Mouse (Mus musculus) adrenal gland, postnatal 4 days (tissue): ENCODE results near the gene Plppr1. TPM values are rescaled to one million over a fixed set of nuclear protein-coding genes. Genes with fewer than 3 reads are reported as not detected.

Source experiments
- DNase-seq, 2 experiments: peaks; one replicate each; pipeline ENCODE4 v3.0.0; 2021 to 2022; ENCODE audit warnings: low spot score in 2 of 2, mixed read lengths in 2 of 2
- total RNA-seq, 2 experiments: library from RNA; stranded (reverse); gene quantifications; 2 replicates each; pipeline ENCODE4 v1.2.3; 2021

The Plppr1 gene
- total RNA-seq, 2 experiments from 2014 or later = 1.2 to 1.7 TPM

DNA sequence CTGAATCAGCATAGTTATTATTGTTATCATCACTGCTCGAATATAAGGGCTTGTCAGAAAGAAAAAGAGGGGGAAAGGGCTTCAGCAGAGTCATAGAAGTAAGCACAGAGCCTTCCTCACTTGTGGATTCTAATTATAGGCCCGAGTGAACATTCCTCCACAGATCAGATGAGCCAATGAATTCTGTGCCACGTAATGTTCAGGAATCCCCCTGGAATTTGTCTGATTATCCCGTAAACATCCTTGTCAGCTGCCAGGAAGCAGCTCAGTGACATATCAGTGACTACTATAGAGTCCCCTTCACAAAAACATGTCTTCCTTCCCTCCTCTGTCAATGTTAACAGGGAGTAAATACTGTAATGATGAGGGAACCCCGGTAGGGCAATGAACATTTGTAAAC lies 50.9 kb downstream of the Plppr1 start:
- DNase-seq = no peak

DNA sequence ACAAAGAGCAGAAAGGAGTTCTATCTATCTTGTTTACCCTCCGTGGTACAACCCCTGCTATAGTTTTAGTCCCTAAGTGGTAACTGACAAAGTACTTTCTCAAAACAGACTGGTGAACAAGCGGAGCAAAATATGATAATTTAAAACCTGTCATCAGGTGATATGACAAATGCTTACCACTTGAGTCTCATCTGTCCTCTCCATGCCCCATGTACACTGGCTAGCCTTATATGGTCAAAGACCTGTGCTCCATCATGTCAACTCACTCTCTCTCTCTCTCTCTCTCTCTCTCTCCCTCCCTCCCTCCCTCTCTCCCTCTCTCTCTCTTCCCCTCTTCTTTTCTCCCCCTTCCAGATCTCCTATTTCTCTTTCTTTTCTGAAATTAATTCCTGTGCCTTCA lies 59.8 kb downstream of the Plppr1 start:
- no peak for DNase-seq

DNA sequence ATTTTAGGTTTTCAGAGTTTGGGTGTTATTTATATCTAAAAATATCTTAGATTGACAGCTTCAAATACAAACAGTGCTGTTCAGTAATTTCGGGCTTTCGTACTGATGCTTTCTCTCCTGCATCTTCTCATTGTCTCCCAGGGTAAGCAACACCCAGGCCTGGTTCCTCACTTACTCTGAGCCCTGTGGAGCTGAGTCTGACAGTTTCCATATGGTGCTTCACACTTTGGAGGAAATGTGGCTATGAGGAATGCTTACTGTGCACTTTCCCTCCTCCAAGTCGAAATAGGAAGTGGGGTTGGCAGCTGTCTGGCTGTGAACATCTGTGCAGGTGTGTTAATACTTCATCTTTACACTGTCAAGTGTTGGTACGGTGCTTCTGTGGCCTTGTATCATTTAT lies 85.7 kb downstream of the Plppr1 start:
- DNase-seq = no peak

GRCm38 (mm10) chr4:49148775-49149174 lies 89.7 kb downstream of the Plppr1 start:
- DNase-seq = no peak

DNA sequence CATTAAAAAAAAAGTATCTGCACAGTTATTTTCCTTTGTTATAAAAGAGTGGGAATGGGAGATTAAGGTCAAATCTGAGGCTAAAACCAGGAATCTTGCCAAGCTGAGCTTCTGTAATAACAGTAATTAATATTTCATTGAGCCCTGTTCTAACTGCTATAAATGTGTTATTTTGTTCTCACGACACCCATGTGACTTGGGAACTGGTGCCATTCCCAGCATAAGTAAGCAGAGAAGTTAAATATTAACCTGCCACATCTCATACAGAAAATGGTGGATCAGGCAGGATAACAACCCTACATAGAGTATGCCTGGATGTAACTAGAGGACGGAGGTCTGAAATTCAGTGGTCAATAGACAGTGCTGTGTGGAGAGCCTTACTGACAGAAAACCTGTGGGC lies 90.2 kb downstream of the Plppr1 start:
- no peak for DNase-seq

DNA sequence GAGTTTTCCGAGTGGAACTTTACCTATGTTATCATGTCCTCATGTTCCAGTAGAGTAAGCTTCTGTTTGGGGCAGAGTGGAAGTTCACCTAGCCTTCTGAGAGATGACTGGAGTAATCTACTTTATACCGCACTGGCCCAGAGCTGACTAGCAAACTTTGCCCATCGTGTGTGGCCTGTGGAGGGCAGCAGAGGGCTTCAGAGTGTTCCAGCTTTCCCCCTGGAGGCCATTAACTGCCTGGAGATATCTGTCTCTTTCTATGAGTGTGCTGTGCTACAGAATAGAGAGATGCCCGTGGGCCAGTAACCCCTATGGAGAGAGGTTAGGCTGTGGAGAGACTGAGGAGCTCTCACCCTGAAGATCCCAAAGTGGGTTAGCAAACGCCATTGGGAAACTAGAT lies 94.8 kb downstream of the Plppr1 start:
- peak; percentile 3 to 5 for DNase-seq

DNA sequence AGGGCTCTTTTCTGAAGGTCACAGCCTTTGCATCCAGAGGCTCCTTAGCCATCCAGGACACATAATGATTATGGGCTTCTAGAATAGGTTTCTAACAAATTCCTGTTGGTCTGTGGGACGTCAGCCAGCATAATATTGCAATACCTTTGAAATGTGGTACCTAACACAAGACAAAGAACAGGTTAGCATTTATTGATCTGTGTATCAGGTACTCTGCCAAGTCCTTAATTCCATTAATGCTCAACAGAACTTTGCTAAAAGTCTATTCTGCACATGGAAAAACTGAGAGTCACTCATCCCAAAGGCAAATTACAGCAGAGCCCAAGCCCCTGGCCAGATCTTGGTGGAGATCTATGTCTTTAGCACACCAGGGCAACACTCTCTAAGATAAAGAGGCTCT lies 97.7 kb downstream of the Plppr1 start:
- no peak for DNase-seq

DNA sequence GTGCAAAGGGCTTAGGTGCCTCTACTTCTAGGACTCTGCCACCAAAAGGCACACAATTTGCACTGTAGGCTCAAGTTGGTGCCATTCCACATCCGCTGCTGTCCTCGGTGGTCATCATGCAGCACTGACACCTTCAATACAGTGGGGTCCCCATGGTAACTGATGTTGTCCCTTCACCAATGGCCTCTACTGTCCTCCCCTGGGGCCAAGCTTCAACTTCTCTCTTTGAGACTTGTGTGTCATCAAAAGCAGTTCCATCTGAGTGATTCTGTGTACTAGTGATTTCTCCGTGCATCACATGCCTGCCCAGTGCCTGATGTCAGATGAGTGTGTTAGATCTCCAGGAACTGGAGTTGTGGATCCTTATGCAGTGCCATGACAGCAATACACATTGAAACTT lies 104.2 kb downstream of the Plppr1 start:
- no peak for DNase-seq

GRCm38 (mm10) chr4:49166391-49166790 lies 107.3 kb downstream of the Plppr1 start:
- no peak for DNase-seq

DNA sequence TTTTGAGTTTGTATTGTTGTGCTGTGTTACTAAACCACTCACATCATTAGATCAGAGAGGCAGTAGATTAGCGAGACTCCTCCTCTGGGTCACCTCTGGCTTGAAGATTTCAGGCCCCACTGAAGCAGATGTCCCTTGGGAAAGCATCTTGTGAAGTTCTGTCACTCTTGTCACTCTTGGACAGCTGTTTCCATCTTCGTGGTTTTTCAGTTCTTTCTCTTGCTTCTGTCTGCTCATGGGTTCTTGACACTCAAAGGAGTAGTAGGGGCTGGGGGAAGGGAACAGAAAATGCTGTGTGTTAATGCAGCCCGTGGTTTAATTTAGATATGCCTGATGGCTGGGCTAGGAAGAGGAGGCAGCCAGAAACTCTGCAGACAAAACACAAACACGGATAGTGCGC lies 108.0 kb downstream of the Plppr1 start:
- no peak for DNase-seq

- DNase-seq = no peak
Measured at GRCm38 (mm10) chr4:49169498-49169897, 110.4 kb downstream of the Plppr1 start.

GRCm38 (mm10) chr4:49178101-49178500 lies 119.0 kb downstream of the Plppr1 start:
- DNase-seq = no peak

- DNase-seq = no peak
Measured at GRCm38 (mm10) chr4:49178891-49179290, 119.8 kb downstream of the Plppr1 start.

- no peak for DNase-seq
Measured at GRCm38 (mm10) chr4:49179471-49180181, 120.6 kb downstream of the Plppr1 start.

- DNase-seq = no peak
Measured at GRCm38 (mm10) chr4:49189991-49190526, 131.0 kb downstream of the Plppr1 start.

DNA sequence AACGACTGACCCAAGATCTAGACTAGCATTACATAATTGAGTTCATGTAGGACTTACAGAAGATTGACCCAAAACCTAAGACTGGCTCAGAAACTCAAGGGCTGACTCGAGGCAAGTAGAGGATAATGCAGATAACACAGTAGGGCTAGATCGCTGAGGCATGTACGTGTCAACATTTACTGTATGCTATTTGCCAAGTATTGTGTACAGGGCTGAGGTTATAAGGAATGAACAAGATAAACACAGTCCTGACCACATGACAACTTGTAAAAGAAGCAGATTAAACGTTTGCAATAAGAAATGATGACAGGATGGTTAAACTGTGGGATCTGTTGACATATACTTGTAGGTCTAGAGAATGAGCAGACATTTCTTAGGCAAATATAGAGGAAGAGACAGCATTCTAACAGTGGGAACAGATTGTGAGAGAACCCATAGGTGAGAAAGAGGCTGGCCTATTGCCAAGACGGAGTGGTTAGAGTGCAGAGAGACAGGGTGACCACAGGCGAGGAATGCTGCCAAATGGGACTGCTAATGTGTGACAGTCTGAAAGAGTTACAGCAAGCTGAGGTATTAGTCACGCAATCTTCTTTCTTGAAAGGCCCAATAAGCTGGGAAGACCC lies 138.2 kb downstream of the Plppr1 start:
- DNase-seq = no peak

- no peak for DNase-seq
Measured at GRCm38 (mm10) chr4:49210457-49210856, 151.4 kb downstream of the Plppr1 start.

DNA sequence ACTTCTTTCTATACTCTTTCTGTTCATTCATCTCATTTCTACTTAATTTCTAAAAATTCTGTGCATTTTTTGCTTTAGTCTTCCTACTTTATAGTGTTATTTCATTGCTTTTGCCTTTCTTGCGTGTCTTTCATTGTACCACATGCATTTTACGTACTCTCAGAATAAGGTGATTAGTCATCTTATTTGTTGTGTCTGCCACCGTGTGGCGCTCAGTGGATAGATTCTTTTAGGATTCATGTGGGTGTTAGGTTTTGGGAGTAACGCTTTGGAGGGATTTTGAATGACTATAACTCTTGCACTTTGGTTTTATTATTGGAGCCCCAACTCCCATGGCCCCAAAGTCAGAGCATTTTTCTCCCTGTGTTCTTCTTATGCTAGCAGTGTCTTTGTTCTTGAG lies 152.5 kb downstream of the Plppr1 start:
- DNase-seq = no peak

DNA sequence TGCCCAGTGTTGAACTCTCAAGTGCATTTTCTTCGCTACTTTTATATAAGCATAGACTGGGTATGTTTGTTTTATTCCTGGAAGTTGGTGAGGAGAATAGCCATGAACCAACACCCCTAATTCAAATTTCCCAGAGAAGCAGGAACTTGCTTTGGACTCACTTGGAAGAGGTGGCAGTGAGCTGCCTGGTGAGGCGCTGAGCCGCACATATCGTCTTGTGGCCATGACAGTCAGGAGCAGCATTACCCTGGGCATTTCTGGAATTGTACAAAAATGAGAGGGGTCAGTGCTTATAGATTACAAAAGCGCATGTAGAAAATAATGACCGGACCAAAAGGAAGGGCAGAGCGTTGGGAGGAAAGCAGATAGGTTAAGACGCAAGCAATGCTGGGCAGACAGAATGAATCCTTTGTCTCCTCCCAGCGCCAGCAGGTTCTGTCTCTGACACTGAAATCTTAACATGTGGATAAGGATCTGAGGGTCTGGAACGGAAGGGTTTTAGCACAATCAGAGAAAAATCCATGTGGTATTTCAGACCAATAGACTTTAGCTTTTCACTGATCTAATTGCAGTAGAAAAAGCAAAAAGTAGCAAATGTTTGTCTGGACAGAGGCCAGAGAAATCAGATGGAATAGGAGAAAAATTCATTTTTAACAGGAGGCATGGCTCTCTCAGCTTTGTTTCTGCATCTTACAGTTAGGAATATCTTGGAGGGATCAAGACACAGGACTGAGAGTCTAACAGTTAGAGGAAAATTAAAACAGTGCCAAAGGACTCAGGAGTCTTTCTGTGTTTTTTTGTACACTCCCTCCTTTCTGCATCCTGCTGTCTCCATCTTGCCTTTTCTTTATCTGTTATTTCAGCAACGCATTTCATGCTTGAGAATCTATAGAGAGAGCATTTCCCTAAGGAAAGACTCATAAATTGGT lies 153.8 kb downstream of the Plppr1 start:
- DNase-seq = no peak

- DNase-seq = no peak
Measured at GRCm38 (mm10) chr4:49214341-49214740, 155.3 kb downstream of the Plppr1 start.

- no peak for DNase-seq
Measured at GRCm38 (mm10) chr4:49223501-49223900, 164.4 kb downstream of the Plppr1 start.

DNA sequence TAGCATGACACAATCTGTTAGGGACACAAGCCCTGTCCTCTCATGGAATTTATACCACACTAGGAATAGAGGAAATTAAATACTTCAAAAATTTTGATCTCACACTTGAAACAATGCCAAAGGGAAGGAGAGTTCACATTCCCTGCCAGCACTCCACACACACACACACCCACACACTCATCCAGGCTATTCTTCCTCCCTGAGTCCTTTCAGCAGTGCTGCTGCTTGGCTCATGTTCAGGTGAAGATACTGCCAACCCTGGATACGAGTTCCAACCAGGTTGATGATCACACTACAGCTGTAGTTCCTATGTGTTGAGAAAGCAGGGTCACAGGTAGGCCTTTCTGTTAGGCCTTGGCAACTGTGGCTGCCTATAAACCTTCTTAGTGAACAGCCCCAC lies 165.9 kb downstream of the Plppr1 start:
- DNase-seq = no peak
